Mouse (Mus musculus): Measurements from ENCODE around the gene Taar7a. TPM values are rescaled to one million over a fixed set of nuclear protein-coding genes. Genes with fewer than 3 reads are reported as not detected.

The Taar7a gene
- polyA plus RNA-seq (2014; fragmentation: Nextera tagmentation; extraction: Ambion mirVana): not detected in 2 replicates

- no peaks in the 10 kb centered on the region for H3K36me3 ChIP-seq (ENCODE audit: control insufficient read depth, insufficient read depth, low read length)
- H3K27me3 ChIP-seq (ENCODE audit: control insufficient read depth, insufficient read depth, low read length): no peaks in the 10 kb centered on the region
- no peak within 1 kb of the TSS for H3K4me3 ChIP-seq (ENCODE audit: low read depth, low read length)
- H3K9me3 ChIP-seq (ENCODE audit: control insufficient read depth, low read length): no peaks in the 10 kb centered on the region
- ATAC-seq (ENCODE audit: low FRiP score): no peak
- no peak within 1 kb of the TSS for H3K27ac ChIP-seq (ENCODE audit: low read depth, low read length)
- H3K4me2 ChIP-seq: no peak within 1 kb of the TSS
- H3K9ac ChIP-seq (ENCODE audit: low read length): no peak within 1 kb of the TSS
- WGBS: 87% methylated on average over 3 of the region's 3 CpGs
- no peaks in the 10 kb centered on the region for H3K4me1 ChIP-seq (ENCODE audit: control insufficient read depth, insufficient read depth, low read length)
- no peak for DNase-seq (ENCODE audit: low spot score, missing footprints)
Measured at GRCm38 (mm10) chr10:23993381-23993780, at the start of gene Taar7a. Gene Taar7a (minus strand): TSS chr10:23993481.

DNA sequence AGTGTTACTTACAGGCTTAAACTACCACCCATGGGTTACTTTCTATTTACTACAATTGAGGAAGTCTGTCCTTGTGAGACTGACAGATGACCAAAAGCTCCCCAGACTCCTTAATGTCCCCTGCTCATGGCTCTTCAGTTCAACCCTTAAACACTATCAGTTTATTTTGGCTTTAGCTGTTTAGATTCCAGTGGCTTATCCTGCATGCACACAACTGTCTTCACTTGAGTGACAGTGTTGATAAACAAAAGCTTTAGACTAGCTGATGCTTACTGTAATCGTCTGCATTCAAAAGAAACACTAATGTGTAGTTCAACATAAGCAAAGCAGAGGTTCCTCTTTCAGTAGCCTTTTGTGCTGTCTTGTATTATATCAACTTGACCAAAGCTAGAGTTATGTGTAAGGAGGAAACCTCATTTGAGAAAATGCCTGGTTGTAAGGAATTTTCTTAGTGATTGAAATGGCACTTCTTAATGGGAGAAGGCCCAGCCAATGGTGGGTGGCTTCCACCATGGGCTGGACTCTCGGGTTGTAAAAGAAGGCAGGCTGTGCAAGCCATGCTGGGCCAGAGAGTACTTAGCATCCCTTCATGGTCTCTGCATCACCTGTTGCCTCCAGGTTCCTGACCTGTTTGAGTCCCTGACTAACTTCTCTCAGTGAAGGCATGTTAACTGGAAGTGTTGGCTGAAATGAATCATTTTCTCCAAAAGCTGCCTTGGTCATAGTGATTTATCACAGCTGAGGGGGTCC, 47.0 kb upstream of the Taar7a start:
- Histone ChIP-seq H3K27ac (ENCODE audit: low read depth, low read length) (no peak overlapping the region), H3K4me2 (no peak overlapping the region), H3K9ac (ENCODE audit: low read length) (no peak overlapping the region), H3K27me3 (ENCODE audit: control insufficient read depth, insufficient read depth, low read length) (no peaks in the 10 kb centered on the region), H3K9me3 (ENCODE audit: control insufficient read depth, low read length) (no peaks in the 10 kb centered on the region), H3K4me1 (ENCODE audit: control insufficient read depth, insufficient read depth, low read length) (no peaks in the 10 kb centered on the region), H3K36me3 (ENCODE audit: control insufficient read depth, insufficient read depth, low read length) (no peaks in the 10 kb centered on the region), H3K4me3 (ENCODE audit: low read depth, low read length) (no peak overlapping the region)
- WGBS: 78% methylated on average over 2 of the region's 2 CpGs
- ATAC-seq (ENCODE audit: low FRiP score) (no peak), DNase-seq (ENCODE audit: low spot score, missing footprints) (no peak)

- Histone ChIP-seq H3K27ac (ENCODE audit: low read depth, low read length) (no peak within 1 kb of the TSS), H3K36me3 (ENCODE audit: control insufficient read depth, insufficient read depth, low read length) (no peaks in the 10 kb centered on the region), H3K27me3 (ENCODE audit: control insufficient read depth, insufficient read depth, low read length) (no peaks in the 10 kb centered on the region), H3K4me3 (ENCODE audit: low read depth, low read length) (no peak within 1 kb of the TSS), H3K4me2 (no peak within 1 kb of the TSS), H3K9me3 (ENCODE audit: control insufficient read depth, low read length) (no peaks in the 10 kb centered on the region), H3K4me1 (ENCODE audit: control insufficient read depth, insufficient read depth, low read length) (no peaks in the 10 kb centered on the region), H3K9ac (ENCODE audit: low read length) (no peak within 1 kb of the TSS)
- 90% methylated on average over 2 of the region's 2 CpGs for WGBS
- ATAC-seq (ENCODE audit: low FRiP score) (no peak), DNase-seq (ENCODE audit: low spot score, missing footprints) (no peak)
Measured at GRCm38 (mm10) chr10:24037314-24037713, 44.0 kb upstream of the Taar7a start, which contains the start of gene Taar7e. Gene Taar7e (plus strand): TSS chr10:24037614.

DNA sequence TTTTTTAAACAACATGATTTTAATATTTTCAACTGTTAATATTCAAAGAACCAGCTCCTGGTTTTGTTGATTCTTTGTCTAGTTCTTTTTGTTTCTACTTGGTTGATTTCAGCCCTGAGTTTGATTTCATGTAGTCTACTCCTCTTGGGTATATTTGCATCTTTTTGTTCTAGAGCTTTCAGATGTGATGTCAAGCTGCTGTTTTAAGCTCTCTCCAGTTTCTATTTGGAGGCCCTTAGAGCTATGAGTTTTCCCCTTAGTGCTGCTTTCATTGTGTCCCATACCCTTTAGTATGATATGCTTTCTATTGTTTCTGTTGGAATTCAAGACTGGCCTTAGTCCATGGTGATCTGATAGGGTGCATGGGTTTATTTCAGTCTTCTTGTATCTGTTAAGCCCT, 38.1 kb upstream of the Taar7a start:
- H3K9me3 ChIP-seq (ENCODE audit: control insufficient read depth, low read length): no peaks in the 10 kb centered on the region
- H3K27ac ChIP-seq (ENCODE audit: low read depth, low read length): no peak overlapping the region
- no peaks in the 10 kb centered on the region for H3K4me1 ChIP-seq (ENCODE audit: control insufficient read depth, insufficient read depth, low read length)
- no peak overlapping the region for H3K9ac ChIP-seq (ENCODE audit: low read length)
- H3K27me3 ChIP-seq (ENCODE audit: control insufficient read depth, insufficient read depth, low read length): no peaks in the 10 kb centered on the region
- no peak overlapping the region for H3K4me2 ChIP-seq
- no peak overlapping the region for H3K4me3 ChIP-seq (ENCODE audit: low read depth, low read length)
- DNase-seq (ENCODE audit: low spot score, missing footprints): no peak
- no peaks in the 10 kb centered on the region for H3K36me3 ChIP-seq (ENCODE audit: control insufficient read depth, insufficient read depth, low read length)
- ATAC-seq (ENCODE audit: low FRiP score): no peak

GRCm38 (mm10) chr10:24026922-24027321, 33.6 kb upstream of the Taar7a start, which contains the start of gene Taar7d:
Gene Taar7d (plus strand): TSS chr10:24027222.
- Histone ChIP-seq H3K4me2 (no peak within 1 kb of the TSS), H3K9ac (ENCODE audit: low read length) (no peak within 1 kb of the TSS), H3K9me3 (ENCODE audit: control insufficient read depth, low read length) (no peaks in the 10 kb centered on the region), H3K27ac (ENCODE audit: low read depth, low read length) (no peak within 1 kb of the TSS), H3K27me3 (ENCODE audit: control insufficient read depth, insufficient read depth, low read length) (no peaks in the 10 kb centered on the region), H3K4me3 (ENCODE audit: low read depth, low read length) (no peak within 1 kb of the TSS), H3K4me1 (ENCODE audit: control insufficient read depth, insufficient read depth, low read length) (no peaks in the 10 kb centered on the region), H3K36me3 (ENCODE audit: control insufficient read depth, insufficient read depth, low read length) (no peaks in the 10 kb centered on the region)
- DNase-seq (ENCODE audit: low spot score, missing footprints) (no peak), ATAC-seq (ENCODE audit: low FRiP score) (no peak)

DNA sequence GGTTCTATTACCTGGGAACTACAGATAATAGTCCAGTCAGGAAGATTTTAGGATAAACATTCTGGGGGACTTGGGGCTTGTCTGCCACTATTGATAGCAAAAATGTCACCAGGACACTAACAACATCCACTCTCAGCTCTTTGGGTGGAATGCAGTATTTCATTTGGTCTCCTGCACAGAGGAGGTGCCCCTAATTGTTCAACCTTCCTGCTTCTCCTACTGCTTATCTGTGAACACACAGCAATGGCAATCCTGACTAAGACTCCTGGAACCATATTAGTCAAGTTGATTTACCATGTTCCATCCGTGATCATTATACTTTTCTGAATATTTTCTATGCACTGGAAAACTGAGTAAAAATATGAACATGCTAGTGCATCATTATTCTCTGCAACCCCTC, 14.9 kb upstream of the Taar7a start:
- H3K36me3 ChIP-seq (ENCODE audit: control insufficient read depth, insufficient read depth, low read length): no peaks in the 10 kb centered on the region
- no peak overlapping the region for H3K27ac ChIP-seq (ENCODE audit: low read depth, low read length)
- H3K4me2 ChIP-seq: no peak overlapping the region
- ATAC-seq (ENCODE audit: low FRiP score) (no peak), DNase-seq (ENCODE audit: low spot score, missing footprints) (no peak)
- no peak overlapping the region for H3K9ac ChIP-seq (ENCODE audit: low read length)
- no peaks in the 10 kb centered on the region for H3K9me3 ChIP-seq (ENCODE audit: control insufficient read depth, low read length)
- WGBS: 92% methylated on average over 1 of the region's 1 CpGs
- no peaks in the 10 kb centered on the region for H3K27me3 ChIP-seq (ENCODE audit: control insufficient read depth, insufficient read depth, low read length)
- no peak overlapping the region for H3K4me3 ChIP-seq (ENCODE audit: low read depth, low read length)
- no peaks in the 10 kb centered on the region for H3K4me1 ChIP-seq (ENCODE audit: control insufficient read depth, insufficient read depth, low read length)

GRCm38 (mm10) chr10:24007034-24007433, 13.8 kb upstream of the Taar7a start:
- no peak overlapping the region for H3K9ac ChIP-seq (ENCODE audit: low read length)
- no peak for ATAC-seq (ENCODE audit: low FRiP score)
- no peaks in the 10 kb centered on the region for H3K36me3 ChIP-seq (ENCODE audit: control insufficient read depth, insufficient read depth, low read length)
- no peak for DNase-seq (ENCODE audit: low spot score, missing footprints)
- H3K9me3 ChIP-seq (ENCODE audit: control insufficient read depth, low read length): no peaks in the 10 kb centered on the region
- no peaks in the 10 kb centered on the region for H3K4me1 ChIP-seq (ENCODE audit: control insufficient read depth, insufficient read depth, low read length)
- no peak overlapping the region for H3K4me2 ChIP-seq
- no peaks in the 10 kb centered on the region for H3K27me3 ChIP-seq (ENCODE audit: control insufficient read depth, insufficient read depth, low read length)
- no peak overlapping the region for H3K27ac ChIP-seq (ENCODE audit: low read depth, low read length)
- H3K4me3 ChIP-seq (ENCODE audit: low read depth, low read length): no peak overlapping the region
- WGBS: 77% methylated on average over 2 of the region's 2 CpGs

DNA sequence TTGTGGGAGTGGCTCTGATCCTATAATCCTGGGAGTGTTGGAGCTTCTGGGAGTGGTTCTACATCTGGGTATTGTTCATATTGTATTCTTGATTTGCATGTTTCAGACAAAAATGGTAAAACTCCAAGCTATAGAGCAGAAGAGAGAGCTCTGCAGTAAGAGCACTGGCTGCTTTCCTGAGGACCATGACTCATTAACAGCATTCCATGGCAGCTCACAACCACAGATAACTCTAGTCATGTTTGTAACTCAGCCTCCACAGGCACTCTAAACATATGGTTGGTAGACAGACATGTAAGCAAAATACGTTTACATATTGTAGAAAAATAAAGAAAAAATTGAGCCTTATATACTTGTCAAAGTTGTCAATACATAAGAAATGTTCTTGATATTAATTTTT, 13.2 kb upstream of the Taar7a start:
- Histone ChIP-seq H3K27me3 (ENCODE audit: control insufficient read depth, insufficient read depth, low read length) (no peaks in the 10 kb centered on the region), H3K4me1 (ENCODE audit: control insufficient read depth, insufficient read depth, low read length) (no peaks in the 10 kb centered on the region), H3K27ac (ENCODE audit: low read depth, low read length) (no peak overlapping the region), H3K4me2 (no peak overlapping the region), H3K36me3 (ENCODE audit: control insufficient read depth, insufficient read depth, low read length) (no peaks in the 10 kb centered on the region), H3K9ac (ENCODE audit: low read length) (no peak overlapping the region), H3K9me3 (ENCODE audit: control insufficient read depth, low read length) (no peaks in the 10 kb centered on the region), H3K4me3 (ENCODE audit: low read depth, low read length) (no peak overlapping the region)
- ATAC-seq (ENCODE audit: low FRiP score): no peak
- DNase-seq (ENCODE audit: low spot score, missing footprints): no peak
- 76% methylated on average over 1 of the region's 1 CpGs for WGBS

DNA sequence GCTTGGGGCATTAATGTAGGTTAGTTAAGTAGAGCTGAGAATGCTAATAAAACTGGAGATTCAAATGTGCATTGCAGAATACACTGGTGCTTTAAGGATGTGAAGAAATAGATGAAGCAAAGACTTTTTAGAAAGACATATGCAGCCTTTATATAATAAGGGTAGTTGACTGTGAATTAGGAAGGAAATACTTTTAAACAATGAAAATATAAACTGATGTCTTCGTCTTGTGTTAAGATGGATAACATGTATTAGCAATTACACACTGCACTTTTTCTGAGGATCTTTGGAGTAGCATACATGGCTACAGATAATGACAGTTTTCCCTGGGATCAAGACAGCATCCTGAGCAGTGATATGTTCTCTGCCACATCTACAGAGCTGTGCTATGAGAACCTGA, 6.4 kb upstream of the Taar7a start, which contains the start of gene Taar7b:
TSS of gene Taar7b (plus strand) at position 301 of the 400 bp plus-strand sequence.
- no peak for DNase-seq (ENCODE audit: low spot score, missing footprints)
- no peak within 1 kb of the TSS for H3K4me2 ChIP-seq
- no peaks in the 10 kb centered on the region for H3K27me3 ChIP-seq (ENCODE audit: control insufficient read depth, insufficient read depth, low read length)
- H3K4me3 ChIP-seq (ENCODE audit: low read depth, low read length): no peak within 1 kb of the TSS
- H3K27ac ChIP-seq (ENCODE audit: low read depth, low read length): no peak within 1 kb of the TSS
- ATAC-seq (ENCODE audit: low FRiP score): no peak
- H3K4me1 ChIP-seq (ENCODE audit: control insufficient read depth, insufficient read depth, low read length): no peaks in the 10 kb centered on the region
- no peaks in the 10 kb centered on the region for H3K36me3 ChIP-seq (ENCODE audit: control insufficient read depth, insufficient read depth, low read length)
- WGBS: 94% methylated on average over 1 of the region's 1 CpGs
- no peaks in the 10 kb centered on the region for H3K9me3 ChIP-seq (ENCODE audit: control insufficient read depth, low read length)
- H3K9ac ChIP-seq (ENCODE audit: low read length): no peak within 1 kb of the TSS
